Mouse (Mus musculus) myocyte (in vitro differentiated cells): ENCODE measurements around the gene Siae. TPM values are rescaled to one million over a fixed set of nuclear protein-coding genes. Genes with fewer than 3 reads are reported as not detected.

Experiments
- H3K27me3 ChIP-seq: one replicate; pipeline ENCODE4 v1.6.1; 2011; ENCODE audit not compliant: control insufficient read depth, insufficient read depth, insufficient read length
- H3K36me3 ChIP-seq: one replicate; pipeline ENCODE4 v1.6.1; 2011; ENCODE audit not compliant: control insufficient read depth, insufficient read depth
- H3K4me2 ChIP-seq: one replicate; pipeline ENCODE4 v1.6.1; 2011; ENCODE audit warnings: low read depth, control low read depth
- H3K4me3 ChIP-seq: one replicate; pipeline ENCODE4 v1.5.1; 2011; ENCODE audit warnings: mild to moderate bottlenecking, control low read depth, moderate library complexity
- H3K79me2 ChIP-seq: one replicate; pipeline ENCODE4 v1.6.1; 2011; ENCODE audit not compliant: control insufficient read depth, insufficient read depth
- H3ac ChIP-seq: one replicate; pipeline ENCODE4 v1.6.1; 2011; ENCODE audit not compliant: control insufficient read depth, insufficient read length
- CEBPB ChIP-seq: IDR thresholded peaks from 2 replicates; pipeline ENCODE4 v1.6.1; 2011; ENCODE audit warnings: mild to moderate bottlenecking, moderate library complexity; ENCODE audit not compliant: poor library complexity, insufficient read depth, severe bottlenecking
- E2F4 ChIP-seq: IDR thresholded peaks from one replicate; pipeline ENCODE4 v1.6.1; 2011; ENCODE audit warnings: mild to moderate bottlenecking, control low read depth, moderate library complexity; ENCODE audit not compliant: insufficient read depth
- MAX ChIP-seq: IDR thresholded peaks from one replicate; pipeline ENCODE4 v1.6.1; 2011; ENCODE audit warnings: low read depth, mild to moderate bottlenecking, control low read depth
- MYOD1 ChIP-seq, 3 experiments: IDR thresholded peaks; one replicate each; pipeline ENCODE4 v1.6.1; 2011; ENCODE audit warnings: control low read depth in 2 of 3, low read depth in 2 of 3, mild to moderate bottlenecking in 2 of 3, moderate library complexity in 1 of 3; ENCODE audit not compliant: insufficient read length in 2 of 3, control insufficient read depth in 1 of 3
- MYOG ChIP-seq, 3 experiments: IDR thresholded peaks; one replicate each; pipeline ENCODE4 v1.6.1; 2011; ENCODE audit warnings: control low read depth in 2 of 3, low read depth in 2 of 3, mild to moderate bottlenecking in 2 of 3; ENCODE audit not compliant: insufficient read length in 2 of 3, control insufficient read depth in 1 of 3, insufficient read depth in 1 of 3
- POLR2A ChIP-seq: IDR thresholded peaks from one replicate; pipeline ENCODE4 v1.6.1; 2011; ENCODE audit warnings: low read depth, mild to moderate bottlenecking, control low read depth, moderate library complexity; ENCODE audit not compliant: insufficient read length
- POLR2AphosphoS2 ChIP-seq: IDR thresholded peaks from one replicate; pipeline ENCODE4 v1.6.1; 2011; ENCODE audit warnings: low read depth, control low read depth; ENCODE audit not compliant: insufficient read length
- REST ChIP-seq: IDR thresholded peaks from one replicate; pipeline ENCODE4 v1.6.1; 2011; ENCODE audit warnings: mild to moderate bottlenecking, control low read depth, moderate library complexity; ENCODE audit not compliant: insufficient read depth, insufficient read length
- SRF ChIP-seq: IDR thresholded peaks from one replicate; pipeline ENCODE4 v1.6.1; 2011; ENCODE audit warnings: low read depth; ENCODE audit not compliant: control insufficient read depth, insufficient read length
- TCF12 ChIP-seq: IDR thresholded peaks from one replicate; pipeline ENCODE4 v1.6.1; 2011; ENCODE audit warnings: mild to moderate bottlenecking, control low read depth; ENCODE audit not compliant: poor library complexity, insufficient read depth, severe bottlenecking
- TCF3 ChIP-seq: IDR thresholded peaks from one replicate; pipeline ENCODE4 v1.6.1; 2011; ENCODE audit warnings: low read depth, control low read depth; ENCODE audit not compliant: insufficient read length
- USF1 ChIP-seq: IDR thresholded peaks from one replicate; pipeline ENCODE4 v1.6.1; 2011; ENCODE audit warnings: low read depth, mild to moderate bottlenecking, control low read depth, moderate library complexity
- polyA plus RNA-seq: library from polyadenylated mRNA; unstranded; fragments of >200 nt; fragmentation: generic; extraction: Trizol; gene quantifications from one replicate; pipeline ENCODE4 v1.2.1, GENCODE M21; 2012; ENCODE audit warnings: missing spikeins

Siae gene
- polyA plus RNA-seq, 1 experiment: 0.60 TPM

GRCm38 (mm10) chr9:37545166-37545610 is 10.3 kb upstream of the Siae start:
- Histone ChIP-seq H3K4me3 (no peak overlapping the region), H3ac (no peak overlapping the region), H3K27me3 (no peaks in the 10 kb centered on the region), H3K4me2 (no peak overlapping the region), H3K36me3 (no peaks in the 10 kb centered on the region), H3K79me2 (no peaks in the 10 kb centered on the region)
- TF ChIP-seq TCF3: no peak

- no peaks in the 10 kb centered on the region for H3K36me3 ChIP-seq
- H3K27me3 ChIP-seq: no peaks in the 10 kb centered on the region
- no peak overlapping the region for H3K4me2 ChIP-seq
- TF ChIP-seq MAX (no peak), MYOG (IDR thresholded peaks at IDR 0.05; ENCODE audit: control insufficient read depth in 1 of 3, insufficient read depth in 1 of 3, insufficient read length in 2 of 3, low read depth in 2 of 3) (no peak), TCF3 (no peak), E2F4 (no peak), SRF (no peak), USF1 (no peak), TCF12 (no peak), REST (no peak), POLR2A (no peak), POLR2AphosphoS2 (no peak), CEBPB (no peak), MYOD1 (IDR thresholded peaks at IDR 0.05; ENCODE audit: control insufficient read depth in 1 of 3, insufficient read length in 2 of 3, low read depth in 2 of 3) (no peak)
- no peaks in the 10 kb centered on the region for H3K79me2 ChIP-seq
- no peak overlapping the region for H3K4me3 ChIP-seq
- H3ac ChIP-seq: no peak overlapping the region
Observed at GRCm38 (mm10) chr9:37545847-37546452, 9.5 kb upstream of the Siae start.

GRCm38 (mm10) chr9:37546889-37547288 is 8.6 kb upstream of the Siae start:
- no peak for TF ChIP-seq TCF12
- no peak for TF ChIP-seq SRF
- TF ChIP-seq TCF3: no peak
- no peak for TF ChIP-seq MAX
- no peak for TF ChIP-seq MYOG (IDR thresholded peaks at IDR 0.05; ENCODE audit: control insufficient read depth in 1 of 3, insufficient read depth in 1 of 3, insufficient read length in 2 of 3, low read depth in 2 of 3)
- no peak for TF ChIP-seq CEBPB
- TF ChIP-seq USF1: no peak
- TF ChIP-seq REST: no peak
- no peak for TF ChIP-seq POLR2A
- no peak for TF ChIP-seq POLR2AphosphoS2
- no peak for TF ChIP-seq MYOD1 (IDR thresholded peaks at IDR 0.05; ENCODE audit: control insufficient read depth in 1 of 3, insufficient read length in 2 of 3, low read depth in 2 of 3)
- TF ChIP-seq E2F4: no peak
- Histone ChIP-seq H3ac (no peak overlapping the region), H3K36me3 (no peaks in the 10 kb centered on the region), H3K79me2 (no peaks in the 10 kb centered on the region), H3K4me2 (no peak overlapping the region), H3K4me3 (no peak overlapping the region), H3K27me3 (peaks cover 4% of the 10 kb centered on the region)

- no peak overlapping the region for H3K4me2 ChIP-seq
- peaks cover 5% of the 10 kb centered on the region for H3K27me3 ChIP-seq
- no peaks in the 10 kb centered on the region for H3K79me2 ChIP-seq
- no peak overlapping the region for H3ac ChIP-seq
- H3K4me3 ChIP-seq: no peak overlapping the region
- no peaks in the 10 kb centered on the region for H3K36me3 ChIP-seq
- no peak for TF ChIP-seq MAX
- TF ChIP-seq POLR2AphosphoS2: no peak
- TF ChIP-seq TCF12: no peak
- TF ChIP-seq POLR2A: no peak
- TF ChIP-seq E2F4: no peak
- no peak for TF ChIP-seq USF1
- TF ChIP-seq MYOD1 (IDR thresholded peaks at IDR 0.05; ENCODE audit: control insufficient read depth in 1 of 3, insufficient read length in 2 of 3, low read depth in 2 of 3): no peak
- no peak for TF ChIP-seq MYOG (IDR thresholded peaks at IDR 0.05; ENCODE audit: control insufficient read depth in 1 of 3, insufficient read depth in 1 of 3, insufficient read length in 2 of 3, low read depth in 2 of 3)
- no peak for TF ChIP-seq REST
- TF ChIP-seq SRF: no peak
- TF ChIP-seq TCF3: no peak
- no peak for TF ChIP-seq CEBPB
Observed at GRCm38 (mm10) chr9:37550435-37550834, 5.1 kb upstream of the Siae start.
